Mouse (Mus musculus): ENCODE measurements around the gene Gabrr3. TPM values are rescaled to one million over a fixed set of nuclear protein-coding genes. Genes with fewer than 3 reads are reported as not detected.

Gene Gabrr3
- polyA plus RNA-seq, 1 experiment from 2014 or later = not detected

Other genes with a start within 250 kb of the Gabrr3 start
- gene Olfr196, start 236.9 kb upstream of the Gabrr3 start, polyA plus RNA-seq (2014; fragmentation: Nextera tagmentation; extraction: Ambion mirVana) = not detected in 2 replicates
- not detected in 2 replicates for gene Olfr198, start 203.8 kb upstream of the Gabrr3 start, polyA plus RNA-seq (2014; fragmentation: Nextera tagmentation; extraction: Ambion mirVana)
- gene Olfr199, start 187.6 kb upstream of the Gabrr3 start, polyA plus RNA-seq (2014; fragmentation: Nextera tagmentation; extraction: Ambion mirVana) = not detected in 2 replicates
- gene Olfr201, start 134.7 kb upstream of the Gabrr3 start, polyA plus RNA-seq (2014; fragmentation: Nextera tagmentation; extraction: Ambion mirVana) = not detected in 2 replicates
- not detected in 2 replicates for gene Olfr202, start 120.5 kb upstream of the Gabrr3 start, polyA plus RNA-seq (2014; fragmentation: Nextera tagmentation; extraction: Ambion mirVana)
- gene Olfr203, start 108.5 kb upstream of the Gabrr3 start, polyA plus RNA-seq (2014; fragmentation: Nextera tagmentation; extraction: Ambion mirVana) = not detected in 2 replicates
- gene Olfr204, start 89.1 kb upstream of the Gabrr3 start, polyA plus RNA-seq (2014; fragmentation: Nextera tagmentation; extraction: Ambion mirVana) = not detected in 2 replicates
- not detected in 2 replicates for gene Olfr205, start 76.2 kb upstream of the Gabrr3 start, polyA plus RNA-seq (2014; fragmentation: Nextera tagmentation; extraction: Ambion mirVana)
- not detected in 2 replicates for gene Olfr206, start 58.1 kb upstream of the Gabrr3 start, polyA plus RNA-seq (2014; fragmentation: Nextera tagmentation; extraction: Ambion mirVana)
- not detected in 2 replicates for gene Olfr209, start 43.3 kb upstream of the Gabrr3 start, polyA plus RNA-seq (2014; fragmentation: Nextera tagmentation; extraction: Ambion mirVana)
- gene Riox2, start 64.4 kb downstream of the Gabrr3 start, polyA plus RNA-seq (2014; fragmentation: Nextera tagmentation; extraction: Ambion mirVana) = 38.3 and 38.7 TPM in 2 replicates
- 16.8 and 18.4 TPM in 2 replicates for gene Crybg3, start 193.6 kb downstream of the Gabrr3 start, polyA plus RNA-seq (2014; fragmentation: Nextera tagmentation; extraction: Ambion mirVana)
- gene Arl6, start 232.1 kb downstream of the Gabrr3 start, polyA plus RNA-seq (2014; fragmentation: Nextera tagmentation; extraction: Ambion mirVana) = 31.2 and 32.3 TPM in 2 replicates